Mouse (Mus musculus) stomach, postnatal 0 days (tissue): ENCODE measurements around the gene Baiap3. TPM values are rescaled to one million over a fixed set of nuclear protein-coding genes. Genes with fewer than 3 reads are reported as not detected.
"Not testable (repeated sequence)": the region's sequence is repeated elsewhere in the genome, so short reads cannot be mapped to it uniquely, and the experiment has no call there.

Experiments
- ATAC-seq: fragments of 200-750 bp; cut with Nextera tagmentation; 2 replicates; pipeline ENCODE4 v1.8.0; 2017; ENCODE audit not compliant: low FRiP score, low TSS enrichment
- DNase-seq: peaks from one replicate; pipeline ENCODE4 v3.0.0-alpha.2; 2016; ENCODE audit warnings: low spot score
- H3K27ac ChIP-seq: fragments of 300-500 bp; sonication (generic); replicated peaks from 2 replicates; pipeline ENCODE4 v1.5.1; 2014; ENCODE audit warnings: mild to moderate bottlenecking, control low read depth
- H3K27me3 ChIP-seq: fragments of 300-500 bp; sonication (generic); 2 replicates; pipeline ENCODE4 v1.6.1; 2014; ENCODE audit warnings: low read length; ENCODE audit not compliant: control insufficient read depth, insufficient read depth
- H3K36me3 ChIP-seq: fragments of 300-500 bp; sonication (generic); 2 replicates; pipeline ENCODE4 v1.6.1; 2014; ENCODE audit warnings: low read length, mixed read lengths; ENCODE audit not compliant: control insufficient read depth, insufficient read depth
- H3K4me1 ChIP-seq: fragments of 300-500 bp; sonication (generic); replicated peaks from 2 replicates; pipeline ENCODE4 v1.6.1; 2014; ENCODE audit warnings: antibody characterized with exemption; ENCODE audit not compliant: control insufficient read depth, insufficient read depth
- H3K4me2 ChIP-seq: fragments of 300-500 bp; sonication (generic); replicated peaks from 2 replicates; pipeline ENCODE4 v1.6.1; 2014; ENCODE audit warnings: low read depth, mild to moderate bottlenecking, control low read depth, moderate library complexity
- H3K4me3 ChIP-seq: fragments of 300-500 bp; sonication (generic); 2 replicates; pipeline ENCODE4 v1.5.1; 2014; ENCODE audit warnings: low read depth, low read length, control low read depth
- H3K9ac ChIP-seq: fragments of 300-500 bp; sonication (generic); 2 replicates; pipeline ENCODE4 v1.6.1; 2014; ENCODE audit warnings: mild to moderate bottlenecking, low read length, control low read depth, mixed read lengths
- H3K9me3 ChIP-seq: fragments of 300-500 bp; sonication (generic); 2 replicates; pipeline ENCODE4 v1.6.1; 2016; ENCODE audit warnings: low read length; ENCODE audit not compliant: control insufficient read depth
- CTCF ChIP-seq: IDR thresholded peaks from 2 replicates; pipeline ENCODE4 v1.5.1; 2016; ENCODE audit warnings: antibody characterized with exemption, low read depth, mild to moderate bottlenecking, moderate library complexity
- EP300 ChIP-seq: optimal IDR thresholded peaks from 2 replicates; pipeline ENCODE3; 2016; ENCODE audit warnings: antibody characterized with exemption
- WGBS: fragments of 180-500 bp; shearing (Covaris S2); extraction: QIAGEN DNeasy Blood & Tissue Kit; methylation state at CpG from one replicate; pipeline ENCODE4 v1.1.7; 2014; 5-methylcytosine and 5-hydroxymethylcytosine counted together
- polyA plus RNA-seq: library from polyadenylated mRNA; unstranded; fragments of >200 nt; fragmentation: Nextera tagmentation; extraction: Ambion mirVana; gene quantifications from 2 replicates; pipeline ENCODE4 v1.2.1, GENCODE M21; 2015

Gene Baiap3
- polyA plus RNA-seq, 1 experiment from 2014 or later = 1.2 TPM

- Histone ChIP-seq H3K9ac (no peak overlapping the region), H3K4me2 (no peak overlapping the region), H3K36me3 (peaks cover 3% of the 10 kb centered on the region), H3K4me3 (no peak overlapping the region), H3K9me3 (no peaks in the 10 kb centered on the region), H3K27ac (no peak overlapping the region), H3K4me1 (peaks cover 4% of the 10 kb centered on the region; the same call in 1 of the 2 replicates), H3K27me3 (no peaks in the 10 kb centered on the region)
- WGBS = 88% methylated on average over 11 of the region's 11 CpGs
- ATAC-seq = no peak
- TF ChIP-seq EP300 (no peak), CTCF (peak; percentile 48)
- no peak for DNase-seq
Observed at GRCm38 (mm10) chr17:25243131-25243780, 12.9 kb downstream of the Baiap3 start.

GRCm38 (mm10) chr17:25239695-25240636 lies 16.2 kb downstream of the Baiap3 start, which contains the start of the genes Gnptg and Tsr3:
Gene Gnptg, minus strand, starts transcription at chr17:25240124.
Gene Tsr3, plus strand, starts transcription at chr17:25240170.
- peak; percentile 87 for DNase-seq

GRCm38 (mm10) chr17:25235635-25236034 lies 20.5 kb downstream of the Baiap3 start:
- H3K36me3 ChIP-seq = peaks cover 4% of the 10 kb centered on the region
- no peak overlapping the region for H3K27ac ChIP-seq
- H3K9ac ChIP-seq = no peak overlapping the region
- ATAC-seq (no peak), DNase-seq (no peak)
- H3K27me3 ChIP-seq = no peaks in the 10 kb centered on the region
- no peak for TF ChIP-seq CTCF
- H3K4me1 ChIP-seq = peaks cover under 1% of the 10 kb centered on the region; the same call in 1 of the 2 replicates
- H3K9me3 ChIP-seq = no peaks in the 10 kb centered on the region
- WGBS = 81% methylated on average over 9 of the region's 9 CpGs
- no peak overlapping the region for H3K4me2 ChIP-seq
- no peak overlapping the region for H3K4me3 ChIP-seq

More at GRCm38 (mm10) chr17:25239695-25240636, 16.2 kb downstream of the Baiap3 start, which contains the start of the genes Gnptg and Tsr3:
- H3K4me3 ChIP-seq = peak within 1 kb of the TSS; percentile 91
- peak within 1 kb of the TSS; percentile 90 for H3K9ac ChIP-seq
- TF ChIP-seq EP300 = no peak
- TF ChIP-seq CTCF = no peak
- no peaks in the 10 kb centered on the region for H3K9me3 ChIP-seq
- ATAC-seq = peak; percentile 81
- peak within 1 kb of the TSS; percentile 78 for H3K27ac ChIP-seq
- peaks cover 4% of the 10 kb centered on the region; the same call in 1 of the 2 replicates for H3K4me1 ChIP-seq
- peaks cover 3% of the 10 kb centered on the region for H3K36me3 ChIP-seq
- H3K27me3 ChIP-seq = no peaks in the 10 kb centered on the region
- WGBS = under 1% methylated on average over 80 of the region's 80 CpGs
- peak within 1 kb of the TSS; percentile 92 for H3K4me2 ChIP-seq

DNA sequence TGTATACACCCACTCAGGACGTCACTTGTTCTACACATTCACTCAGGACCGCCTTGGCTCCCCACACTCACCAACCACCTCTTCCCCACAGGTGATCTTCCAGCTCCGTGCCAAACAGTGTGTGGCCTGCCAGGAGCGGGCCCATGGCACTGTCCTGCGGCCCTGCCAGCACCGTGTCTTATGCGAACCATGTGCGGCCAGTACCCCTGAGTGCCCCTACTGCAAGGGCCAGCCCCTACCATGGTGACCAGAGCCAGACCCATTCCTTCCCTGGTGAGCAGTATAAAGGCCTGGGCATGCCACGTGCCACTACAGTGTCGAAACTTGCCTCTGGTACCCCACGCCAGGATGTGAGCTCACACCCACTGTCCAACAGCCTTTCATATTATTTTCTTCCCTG lies 24.5 kb downstream of the Baiap3 start:
- H3K4me1 ChIP-seq, H3K27me3 ChIP-seq, H3K36me3 ChIP-seq, H3K4me3 ChIP-seq, H3K9me3 ChIP-seq, H3K9ac ChIP-seq, H3K4me2 ChIP-seq, H3K27ac ChIP-seq, DNase-seq: not testable (repeated sequence)
- 96% methylated on average over 5 of the region's 11 CpGs for WGBS
- 0 out of 2 replicates have a peak, but pooled peaks have one; percentile 46 for ATAC-seq

GRCm38 (mm10) chr17:25230700-25231099 lies 25.5 kb downstream of the Baiap3 start:
- H3K9me3 ChIP-seq = no peaks in the 10 kb centered on the region
- no peak for ATAC-seq

GRCm38 (mm10) chr17:25230014-25230655 lies 26.0 kb downstream of the Baiap3 start:
- not testable (repeated sequence) for H3K9me3 ChIP-seq, DNase-seq, H3K9ac ChIP-seq, H3K36me3 ChIP-seq, H3K4me1 ChIP-seq, H3K27me3 ChIP-seq, H3K4me2 ChIP-seq, H3K27ac ChIP-seq, H3K4me3 ChIP-seq
- ATAC-seq = 0 out of 2 replicates have a peak, but pooled peaks have one; percentile 40
- 73% methylated on average over 12 of the region's 17 CpGs for WGBS

More at GRCm38 (mm10) chr17:25230700-25231099, 25.5 kb downstream of the Baiap3 start:
- Histone ChIP-seq H3K9ac (no peak overlapping the region), H3K36me3 (peaks cover 6% of the 10 kb centered on the region), H3K27me3 (no peaks in the 10 kb centered on the region), H3K4me3 (no peak overlapping the region), H3K27ac (no peak overlapping the region), H3K4me2 (no peak overlapping the region), H3K4me1 (no peaks in the 10 kb centered on the region)
- TF ChIP-seq EP300 = no peak
- TF ChIP-seq CTCF = no peak
- no peak for DNase-seq
- WGBS = 86% methylated on average over 3 of the region's 3 CpGs
